Mouse (Mus musculus) right cerebral cortex, postnatal 14 days (tissue): Measurements from ENCODE around the gene Ninj2.

ENCODE experiments used
- DNase-seq: peaks from one replicate; pipeline ENCODE4 v3.0.0; 2022

Gene Ninj2

DNA sequence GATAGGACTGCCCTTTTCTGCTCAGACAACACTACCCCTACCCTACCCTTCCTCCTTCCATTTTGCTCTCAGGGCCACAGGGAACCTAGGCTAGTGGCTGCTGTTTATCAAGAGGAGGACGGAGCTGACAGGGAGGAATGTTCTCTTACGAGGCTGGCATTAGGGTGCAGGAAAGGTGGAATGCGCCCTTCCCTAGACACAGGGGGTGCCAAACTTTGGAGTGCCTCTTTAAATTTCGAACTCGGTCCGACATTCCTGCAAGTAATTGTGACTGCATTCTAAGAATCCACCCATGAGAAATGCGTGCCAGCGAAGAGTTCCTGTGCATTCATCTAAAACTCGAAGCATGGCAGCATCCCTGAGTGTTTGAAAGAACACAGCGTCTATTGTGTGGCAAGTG is 53.5 kb downstream of the Ninj2 start:
- DNase-seq: no peak

DNA sequence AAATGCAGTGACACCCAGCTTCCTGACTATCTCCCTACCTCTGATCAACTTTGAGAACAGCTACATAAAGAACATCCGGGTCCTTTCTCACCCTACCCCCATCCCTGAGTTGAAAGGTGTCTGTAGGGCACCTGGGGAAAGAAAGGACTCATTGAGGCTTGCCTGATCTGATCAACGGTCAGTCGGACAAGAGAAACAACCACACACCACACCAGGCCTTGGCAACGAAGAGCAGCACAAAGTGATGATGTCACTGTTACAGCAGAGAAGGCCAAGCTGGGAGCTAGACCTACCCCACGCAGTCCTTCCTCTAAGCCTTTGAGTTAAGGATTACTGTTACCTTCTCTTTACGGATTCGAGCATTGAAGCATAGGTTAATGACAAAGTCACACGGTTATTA is 54.3 kb downstream of the Ninj2 start:
- DNase-seq: no peak

- no peak for DNase-seq
Observed at GRCm38 (mm10) chr6:120148716-120149392, 55.7 kb downstream of the Ninj2 start.

DNA sequence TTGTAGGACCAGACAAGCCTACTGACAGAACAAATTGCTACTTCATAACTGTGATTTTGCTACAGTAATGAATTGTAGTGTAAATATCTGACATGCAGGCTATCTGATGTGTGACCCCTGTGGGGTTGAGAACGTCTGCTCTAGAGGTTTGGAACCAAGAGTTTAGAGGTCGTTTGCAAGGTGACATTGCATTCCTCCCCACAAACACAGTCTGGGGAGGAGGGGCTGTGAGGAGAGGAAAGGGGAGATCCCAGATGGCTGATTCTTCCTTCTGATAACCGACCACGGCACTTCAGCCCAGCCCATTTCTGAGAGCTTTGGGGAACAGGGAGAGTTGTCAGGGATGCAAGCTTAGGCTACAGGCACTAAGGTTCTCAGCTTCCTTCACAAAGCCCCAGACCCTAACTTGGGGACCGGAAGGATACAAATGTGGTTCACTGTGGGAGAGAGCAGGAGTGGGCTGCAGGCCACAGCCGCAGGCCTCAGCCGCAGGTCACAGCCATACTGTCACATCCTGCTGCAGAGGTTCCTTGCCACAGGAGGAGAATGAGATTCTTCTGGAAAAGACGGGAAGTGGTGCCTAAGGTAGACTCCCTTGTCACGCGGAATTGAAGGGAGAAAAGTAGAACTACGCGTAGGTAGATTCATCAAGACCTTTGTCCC is 56.4 kb downstream of the Ninj2 start:
- DNase-seq: no peak

DNA sequence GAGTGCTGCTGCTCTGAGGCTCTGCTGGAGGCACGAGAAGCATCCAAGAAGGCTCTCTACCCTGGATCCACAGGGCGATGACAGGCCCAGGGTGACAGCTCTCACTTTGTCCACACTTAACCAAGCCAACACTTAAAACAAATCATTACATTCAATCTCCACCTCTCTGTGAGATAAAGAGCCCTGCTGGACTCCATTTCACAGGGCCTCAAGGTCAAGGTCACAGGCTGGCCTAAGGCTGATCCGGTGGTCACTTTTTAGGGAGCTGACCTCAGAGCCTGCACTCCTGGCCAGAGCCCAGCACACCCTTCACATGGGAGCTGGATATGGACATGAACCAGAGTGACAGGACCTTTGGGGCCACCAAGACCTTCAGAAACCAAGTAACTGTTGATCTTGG is 57.1 kb downstream of the Ninj2 start:
- no peak for DNase-seq

GRCm38 (mm10) chr6:120151616-120152053 is 58.5 kb downstream of the Ninj2 start:
- no peak for DNase-seq

GRCm38 (mm10) chr6:120152739-120153696 is 59.9 kb downstream of the Ninj2 start:
- DNase-seq: no peak

DNA sequence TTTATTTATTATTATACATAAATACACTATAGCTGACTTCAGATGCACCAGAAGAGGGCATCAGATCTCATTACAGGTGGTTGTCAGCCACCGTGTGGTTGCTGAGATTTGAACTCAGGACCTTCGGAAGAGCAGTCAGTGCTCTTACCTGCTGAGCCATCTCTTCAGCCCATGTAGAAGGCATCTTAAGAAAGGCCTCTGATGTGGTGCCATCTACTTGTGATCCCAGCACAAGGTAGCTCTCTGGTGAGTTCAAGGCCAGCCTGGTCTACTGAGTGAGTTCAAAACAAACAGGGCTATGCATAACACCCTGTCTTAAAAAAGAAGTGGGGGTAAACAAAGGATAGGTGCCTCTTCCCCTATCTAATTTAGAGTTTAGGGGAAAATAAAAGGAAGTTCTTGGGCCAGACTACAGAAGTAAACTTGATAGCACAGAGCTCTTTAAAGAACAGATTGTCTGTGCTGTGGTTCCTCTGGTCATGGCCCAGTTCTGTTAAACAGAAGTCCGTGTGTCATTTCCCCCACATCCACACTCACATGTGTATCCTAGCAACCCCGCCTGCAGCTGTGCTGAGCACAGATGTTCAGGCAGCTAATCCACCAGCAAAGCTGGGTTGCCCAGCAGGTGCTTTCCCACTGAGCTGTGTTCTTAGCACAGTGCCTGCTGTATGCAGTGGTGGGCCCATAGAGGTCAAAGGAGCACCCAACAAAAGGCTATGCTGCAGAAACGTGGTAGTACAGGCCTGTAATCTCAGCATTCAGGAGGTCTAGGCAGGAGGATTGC is 61.6 kb downstream of the Ninj2 start:
- no peak for DNase-seq

DNA sequence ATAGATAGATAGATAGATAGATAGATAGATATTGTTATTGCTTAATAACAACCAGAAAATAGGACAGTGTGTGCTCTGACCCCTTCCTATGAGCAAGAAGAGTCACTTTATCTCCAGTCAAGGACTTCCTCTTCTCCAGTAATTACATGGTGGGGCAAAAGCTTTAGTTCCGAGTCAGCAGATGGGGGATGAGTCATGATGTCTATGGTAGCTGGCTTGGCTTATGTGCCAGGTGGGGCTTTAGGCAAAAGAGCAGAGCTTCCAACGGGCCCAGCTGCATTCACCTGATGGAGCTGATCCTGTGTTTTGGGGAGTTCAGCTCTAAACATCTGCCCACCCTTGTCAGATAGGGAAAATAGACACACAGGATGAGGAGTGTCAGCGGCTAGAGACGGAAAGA is 62.4 kb downstream of the Ninj2 start:
- no peak for DNase-seq

- no peak for DNase-seq
Observed at GRCm38 (mm10) chr6:120157479-120157878, 64.3 kb downstream of the Ninj2 start.

- DNase-seq: peak; percentile 60
Observed at GRCm38 (mm10) chr6:120159133-120159901, 66.2 kb downstream of the Ninj2 start.

DNA sequence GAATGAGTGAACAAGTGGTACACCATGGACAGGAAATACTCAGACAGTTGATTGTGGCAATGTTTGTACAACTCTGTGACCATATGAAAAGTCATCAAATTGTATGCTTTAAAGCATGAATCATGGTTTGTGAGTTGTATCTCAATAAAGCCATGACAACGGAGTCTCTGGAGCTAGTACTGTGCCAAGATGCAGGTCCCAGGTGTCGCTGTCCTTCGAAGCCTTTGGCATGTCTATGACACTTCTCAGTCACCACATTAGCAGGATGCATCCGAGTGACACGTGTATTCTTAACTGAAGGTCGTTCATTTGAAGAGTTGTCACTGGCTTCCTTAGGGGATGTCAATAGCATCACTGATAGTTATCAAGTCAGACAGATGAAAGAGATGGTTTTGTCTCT is 69.8 kb downstream of the Ninj2 start:
- no peak for DNase-seq

DNA sequence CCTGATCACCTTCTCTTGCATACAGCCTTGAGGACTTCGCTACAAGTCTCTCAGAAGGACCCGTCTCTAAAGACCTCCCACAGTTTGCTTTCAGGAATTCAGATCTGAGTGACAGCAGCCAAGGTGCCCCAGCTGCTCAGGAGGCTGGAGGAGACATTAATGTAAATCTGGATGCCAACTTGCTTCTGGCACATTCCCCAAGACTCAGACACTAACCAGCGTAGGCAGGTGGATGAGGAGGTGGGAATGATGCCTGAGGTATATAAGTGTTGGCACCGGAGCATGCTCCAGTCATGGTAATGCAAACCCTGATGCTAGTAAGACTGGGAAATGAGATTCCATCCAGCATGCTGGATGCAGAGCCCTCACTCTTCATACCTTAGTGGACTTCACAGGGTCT is 71.6 kb downstream of the Ninj2 start:
- no peak for DNase-seq

GRCm38 (mm10) chr6:120167574-120167973 is 74.4 kb downstream of the Ninj2 start:
- DNase-seq: no peak

DNA sequence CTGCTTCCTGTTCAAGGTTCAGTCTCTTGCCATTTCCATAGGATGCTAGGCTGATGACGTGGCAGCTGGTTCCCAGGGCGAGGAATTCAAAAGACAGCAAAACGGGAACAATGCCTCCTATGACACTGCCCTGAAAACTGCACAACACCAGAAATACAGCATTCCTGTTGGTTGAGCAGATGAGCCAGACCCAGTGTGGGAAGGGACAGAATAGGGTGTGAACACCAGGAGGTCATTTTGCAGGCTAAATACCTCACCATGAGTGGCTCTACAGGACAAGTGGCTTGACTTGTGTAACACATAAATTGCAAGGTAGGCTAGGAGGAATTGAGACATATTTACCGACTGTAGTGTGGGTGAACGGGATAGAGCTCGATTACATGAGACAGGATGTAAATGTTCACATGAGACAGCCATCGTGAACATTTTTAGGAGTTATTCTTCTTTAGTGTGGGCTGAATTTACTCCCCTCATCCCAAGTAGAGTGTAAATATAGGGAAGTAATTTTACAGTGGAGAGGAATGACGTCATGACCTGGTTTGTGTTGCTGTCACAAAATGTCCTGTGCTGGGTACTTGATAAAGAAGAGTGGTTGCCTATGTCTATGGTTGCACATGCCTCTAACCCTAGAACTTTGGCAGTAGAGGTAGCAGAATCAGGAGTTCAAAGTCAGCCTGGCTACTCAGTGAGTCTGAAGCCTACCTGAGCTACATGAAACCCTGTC is 79.3 kb downstream of the Ninj2 start:
- DNase-seq: no peak

DNA sequence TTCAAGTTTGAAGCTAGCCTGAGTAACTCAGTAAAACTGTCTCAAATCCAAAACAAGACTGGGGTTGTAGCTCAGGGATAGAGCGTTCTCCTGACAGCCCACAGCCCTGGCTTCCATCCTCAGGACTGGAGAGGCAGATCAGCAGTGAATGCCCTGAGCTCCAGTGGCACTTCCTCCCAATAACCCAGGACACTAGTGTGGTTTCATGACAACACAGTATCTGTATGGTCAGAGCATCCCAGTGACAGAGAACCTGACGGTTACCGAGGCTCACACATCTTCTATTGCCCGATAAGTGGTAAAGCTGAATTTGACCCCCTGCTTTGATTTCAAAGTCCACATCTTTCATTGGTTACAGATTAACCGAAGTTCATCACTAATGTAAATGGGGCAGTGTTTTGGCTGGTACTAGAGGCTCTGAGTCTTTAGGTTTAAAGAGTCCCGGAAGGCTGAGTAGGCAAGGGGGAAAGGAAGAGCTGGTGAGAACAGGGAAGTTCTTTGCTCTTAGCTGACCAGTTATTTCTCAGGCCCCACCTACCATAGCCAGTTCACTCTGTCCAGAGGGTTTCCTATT is 81.0 kb downstream of the Ninj2 start:
- DNase-seq: no peak

- DNase-seq: no peak
Observed at GRCm38 (mm10) chr6:120174602-120175115, 81.5 kb downstream of the Ninj2 start.

DNA sequence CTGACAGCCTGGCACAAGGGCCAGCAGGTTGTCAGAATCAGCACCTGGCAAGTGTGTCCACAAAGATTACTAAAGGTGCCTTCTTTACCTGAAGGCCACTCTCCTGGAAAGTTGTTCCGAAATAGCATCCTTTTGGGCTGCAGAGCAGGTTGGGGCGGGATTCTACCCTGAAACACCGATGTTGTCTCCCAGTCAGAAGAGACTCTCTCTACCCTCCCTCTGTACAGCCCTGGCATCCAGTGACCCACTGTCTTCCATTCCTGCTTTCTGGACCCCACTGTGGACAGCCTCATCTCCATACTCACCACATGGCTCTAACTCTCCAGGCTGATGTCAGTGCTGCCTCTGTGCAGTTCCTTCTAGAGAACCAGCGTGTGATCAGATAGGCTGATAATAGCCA is 82.5 kb downstream of the Ninj2 start:
- no peak for DNase-seq

DNA sequence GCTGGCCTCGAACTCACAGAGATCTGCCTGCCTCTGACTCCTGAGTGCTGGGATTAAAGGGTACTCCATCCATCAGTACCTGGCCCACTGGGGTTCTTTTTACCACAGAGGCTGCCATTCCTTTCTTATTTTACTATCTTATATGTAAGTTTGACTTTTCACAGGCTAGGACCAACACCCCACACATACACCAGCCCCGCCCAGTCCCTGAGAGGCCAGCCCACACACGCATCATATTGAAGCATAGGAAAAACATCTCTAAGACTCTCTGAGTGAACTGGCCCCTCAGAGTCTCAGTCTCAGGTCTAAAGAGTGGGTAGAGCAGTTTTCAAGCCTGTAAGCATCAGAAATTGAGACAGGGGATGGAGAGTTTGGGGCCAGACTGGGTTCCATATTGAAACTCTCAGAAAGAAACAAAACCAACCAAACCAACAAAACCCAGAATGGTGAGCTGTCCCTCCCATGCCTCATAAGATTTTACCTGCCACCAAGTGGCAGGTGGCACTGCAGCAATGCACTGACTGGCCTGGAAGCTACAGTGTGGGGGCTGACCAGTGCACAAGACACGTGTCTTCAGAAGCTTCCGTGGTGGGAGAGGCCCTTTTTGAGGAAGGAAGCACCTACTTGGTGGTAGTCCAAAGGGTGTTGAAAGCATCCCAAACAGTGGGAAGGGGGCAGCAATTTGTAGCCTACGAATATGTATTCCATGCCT is 86.0 kb downstream of the Ninj2 start:
- DNase-seq: no peak

- DNase-seq: no peak
Observed at GRCm38 (mm10) chr6:120179756-120180206, 86.6 kb downstream of the Ninj2 start.
